Mouse (Mus musculus): ENCODE measurements around the gene Syne2.

Syne2 gene

GRCm38 (mm10) chr12:75924852-75925251, 106.9 kb downstream of the Syne2 start:
- no peak for DNase-seq (ENCODE audit: low read depth, low spot score)

GRCm38 (mm10) chr12:75927596-75927995, 109.7 kb downstream of the Syne2 start:
- DNase-seq (ENCODE audit: low read depth, low spot score): no peak

- no peak for DNase-seq (ENCODE audit: low read depth, low spot score)
Measured at GRCm38 (mm10) chr12:75933561-75933960, 115.6 kb downstream of the Syne2 start.

- DNase-seq (ENCODE audit: low read depth, low spot score): peak; percentile 49
Measured at GRCm38 (mm10) chr12:75951328-75951727, 133.4 kb downstream of the Syne2 start.

GRCm38 (mm10) chr12:75952011-75952410, 134.1 kb downstream of the Syne2 start:
- DNase-seq (ENCODE audit: low read depth, low spot score): no peak

GRCm38 (mm10) chr12:75966441-75967195, 148.7 kb downstream of the Syne2 start:
- no peak for DNase-seq (ENCODE audit: low read depth, low spot score)

GRCm38 (mm10) chr12:75979079-75979478, 161.1 kb downstream of the Syne2 start:
- no peak for DNase-seq (ENCODE audit: low read depth, low spot score)

- DNase-seq (ENCODE audit: low read depth, low spot score): no peak
Measured at GRCm38 (mm10) chr12:75983336-75983735, 165.4 kb downstream of the Syne2 start.

- DNase-seq (ENCODE audit: low read depth, low spot score): peak; percentile 30
Measured at GRCm38 (mm10) chr12:75992226-75992858, 174.4 kb downstream of the Syne2 start.

GRCm38 (mm10) chr12:75992946-75993345, 175.0 kb downstream of the Syne2 start:
- DNase-seq (ENCODE audit: low read depth, low spot score): no peak

GRCm38 (mm10) chr12:75995086-75995485, 177.2 kb downstream of the Syne2 start:
- DNase-seq (ENCODE audit: low read depth, low spot score): peak; percentile 7

GRCm38 (mm10) chr12:75997547-75997946, 179.6 kb downstream of the Syne2 start:
- DNase-seq (ENCODE audit: low read depth, low spot score): no peak

GRCm38 (mm10) chr12:75998416-75998815, 180.5 kb downstream of the Syne2 start:
- DNase-seq (ENCODE audit: low read depth, low spot score): no peak

- DNase-seq (ENCODE audit: low read depth, low spot score): no peak
Measured at GRCm38 (mm10) chr12:76004697-76005249, 186.8 kb downstream of the Syne2 start.

- no peak for DNase-seq (ENCODE audit: low read depth, low spot score)
Measured at GRCm38 (mm10) chr12:76008991-76009390, 191.1 kb downstream of the Syne2 start.

GRCm38 (mm10) chr12:76012789-76013188, 194.9 kb downstream of the Syne2 start:
- no peak for DNase-seq (ENCODE audit: low read depth, low spot score)

GRCm38 (mm10) chr12:76013480-76013879, 195.5 kb downstream of the Syne2 start:
- peak; percentile 32 for DNase-seq (ENCODE audit: low read depth, low spot score)

- no peak for DNase-seq (ENCODE audit: low read depth, low spot score)
Measured at GRCm38 (mm10) chr12:76015026-76015425, 197.1 kb downstream of the Syne2 start.

- no peak for DNase-seq (ENCODE audit: low read depth, low spot score)
Measured at GRCm38 (mm10) chr12:76015489-76015888, 197.6 kb downstream of the Syne2 start.

- DNase-seq (ENCODE audit: low read depth, low spot score): peak; percentile 87
Measured at GRCm38 (mm10) chr12:76016123-76017101, 198.5 kb downstream of the Syne2 start.

GRCm38 (mm10) chr12:76018640-76019039, 200.7 kb downstream of the Syne2 start:
- peak; percentile 4 for DNase-seq (ENCODE audit: low read depth, low spot score)

- no peak for DNase-seq (ENCODE audit: low read depth, low spot score)
Measured at GRCm38 (mm10) chr12:76042301-76042700, 224.4 kb downstream of the Syne2 start.
